Mouse (Mus musculus): ENCODE results near the gene Atf4.

GRCm38 (mm10) chr15:80223751-80224150, 31.2 kb upstream of the Atf4 start:
- TF ChIP-seq EP300 (optimal IDR thresholded peaks at IDR 0.05) (no peak), CTCF (IDR thresholded peaks at IDR 0.05; ENCODE audit: low read depth) (no peak)

Data from stomach, postnatal 0 days (tissue).